Mouse (Mus musculus): ENCODE data around the gene C77080.

GRCm38 (mm10) chr4:129286683-129287471 lies 25.7 kb upstream of the C77080 start:
- TF ChIP-seq CTCF (IDR thresholded peaks at IDR 0.05; ENCODE audit: low read depth) (0 out of 2 replicates have a peak, but pooled peaks have one; percentile 8), EP300 (IDR thresholded peaks at IDR 0.05; ENCODE audit: low read depth) (no peak)

Measured in liver, embryonic 14.5 days (tissue).